Mouse (Mus musculus) heart, adult 2 months (tissue): ENCODE data around the gene Arl14.

ENCODE experiments used
- CTCF ChIP-seq: fragments of 200-600 bp; IDR thresholded peaks from 2 replicates; pipeline ENCODE4 v1.8.1; 2022; ENCODE audit warnings: antibody characterized with exemption, mild to moderate bottlenecking, moderate library complexity
- EP300 ChIP-seq: fragments of 200-500 bp; IDR thresholded peaks from 2 replicates; pipeline ENCODE4 v1.6.1; 2011; ENCODE audit warnings: low read depth, low read length, control low read depth; ENCODE audit not compliant: insufficient read depth

GRCm38 (mm10) chr3:69202876-69203275 is 19.3 kb upstream of the Arl14 start:
- TF ChIP-seq EP300 (no peak), CTCF (no peak)
